Mouse (Mus musculus): ENCODE measurements at regions not wholly inside any gene's neighbourhood (a gene's known extent, or its start where the extent isn't known, plus 50 kb on each side); places are given as distances from the start of the nearest gene placed in this dataset.

- Histone ChIP-seq H3K9me3 (ENCODE audit: control insufficient read depth, low read length) (no peaks in the 10 kb centered on the region), H3K4me2 (replicated peaks; ENCODE audit: low read depth) (no peak overlapping the region), H3K4me1 (replicated peaks; ENCODE audit: control insufficient read depth, insufficient read depth) (no peaks in the 10 kb centered on the region), H3K27ac (replicated peaks) (no peak overlapping the region), H3K9ac (ENCODE audit: low read length) (no peak overlapping the region), H3K27me3 (ENCODE audit: control insufficient read depth, insufficient read depth, low read length) (no peaks in the 10 kb centered on the region), H3K4me3 (ENCODE audit: low read depth, low read length) (no peak overlapping the region), H3K36me3 (ENCODE audit: control insufficient read depth, insufficient read depth, low read length) (no peaks in the 10 kb centered on the region)
- no peak for DNase-seq (ENCODE audit: low spot score)
- no peak for ATAC-seq (ENCODE audit: low FRiP score, low TSS enrichment)
- TF ChIP-seq CTCF (IDR thresholded peaks at IDR 0.05; ENCODE audit: low read depth) (peak; percentile 66), EP300 (optimal IDR thresholded peaks at IDR 0.05) (no peak)
Observed at GRCm38 (mm10) chr4:56619803-56620202, 120.1 kb upstream of the Gm26657 start.

- 81% methylated on average over 3 of the region's 3 CpGs for WGBS
- no peaks in the 10 kb centered on the region for H3K9me3 ChIP-seq (ENCODE audit: control insufficient read depth, low read length)
- no peaks in the 10 kb centered on the region for H3K4me1 ChIP-seq (replicated peaks; ENCODE audit: control insufficient read depth, insufficient read depth)
- no peak for ATAC-seq (ENCODE audit: low FRiP score, low TSS enrichment)
- TF ChIP-seq CTCF (IDR thresholded peaks at IDR 0.05; ENCODE audit: low read depth) = no peak
- TF ChIP-seq EP300 (optimal IDR thresholded peaks at IDR 0.05) = no peak
- no peaks in the 10 kb centered on the region for H3K36me3 ChIP-seq (ENCODE audit: control insufficient read depth, insufficient read depth, low read length)
- no peak overlapping the region for H3K27ac ChIP-seq (replicated peaks)
- no peaks in the 10 kb centered on the region for H3K27me3 ChIP-seq (ENCODE audit: control insufficient read depth, insufficient read depth, low read length)
- H3K4me2 ChIP-seq (replicated peaks; ENCODE audit: low read depth) = no peak overlapping the region
- DNase-seq (ENCODE audit: low spot score) = no peak
- H3K4me3 ChIP-seq (ENCODE audit: low read depth, low read length) = no peak overlapping the region
- no peak overlapping the region for H3K9ac ChIP-seq (ENCODE audit: low read length)
Observed at GRCm38 (mm10) chr4:56619054-56619453, 120.8 kb upstream of the Gm26657 start.

- Histone ChIP-seq H3K9ac (ENCODE audit: low read length) (no peak overlapping the region), H3K27ac (replicated peaks) (no peak overlapping the region), H3K36me3 (ENCODE audit: control insufficient read depth, insufficient read depth, low read length) (no peaks in the 10 kb centered on the region), H3K4me1 (replicated peaks; ENCODE audit: control insufficient read depth, insufficient read depth) (no peaks in the 10 kb centered on the region), H3K4me2 (replicated peaks; ENCODE audit: low read depth) (no peak overlapping the region), H3K9me3 (ENCODE audit: control insufficient read depth, low read length) (no peaks in the 10 kb centered on the region), H3K27me3 (ENCODE audit: control insufficient read depth, insufficient read depth, low read length) (no peaks in the 10 kb centered on the region), H3K4me3 (ENCODE audit: low read depth, low read length) (no peak overlapping the region)
- 83% methylated on average over 5 of the region's 5 CpGs for WGBS
- TF ChIP-seq EP300 (optimal IDR thresholded peaks at IDR 0.05) (no peak), CTCF (IDR thresholded peaks at IDR 0.05; ENCODE audit: low read depth) (no peak)
- DNase-seq (ENCODE audit: low spot score) (no peak), ATAC-seq (ENCODE audit: low FRiP score, low TSS enrichment) (no peak)
Observed at GRCm38 (mm10) chr4:56618433-56618832, 121.4 kb upstream of the Gm26657 start.

GRCm38 (mm10) chr4:56617661-56618360, 122.1 kb upstream of the Gm26657 start:
- 60% methylated on average over 10 of the region's 10 CpGs for WGBS
- H3K27me3 ChIP-seq (ENCODE audit: control insufficient read depth, insufficient read depth, low read length) = no peaks in the 10 kb centered on the region
- H3K4me1 ChIP-seq (replicated peaks; ENCODE audit: control insufficient read depth, insufficient read depth) = no peaks in the 10 kb centered on the region
- H3K27ac ChIP-seq (replicated peaks) = no peak overlapping the region
- no peak for DNase-seq (ENCODE audit: low spot score)
- H3K9ac ChIP-seq (ENCODE audit: low read length) = no peak overlapping the region
- no peaks in the 10 kb centered on the region for H3K9me3 ChIP-seq (ENCODE audit: control insufficient read depth, low read length)
- H3K4me3 ChIP-seq (ENCODE audit: low read depth, low read length) = no peak overlapping the region
- H3K36me3 ChIP-seq (ENCODE audit: control insufficient read depth, insufficient read depth, low read length) = no peaks in the 10 kb centered on the region
- no peak for ATAC-seq (ENCODE audit: low FRiP score, low TSS enrichment)
- TF ChIP-seq EP300 (optimal IDR thresholded peaks at IDR 0.05) = no peak
- no peak for TF ChIP-seq CTCF (IDR thresholded peaks at IDR 0.05; ENCODE audit: low read depth)
- no peak overlapping the region for H3K4me2 ChIP-seq (replicated peaks; ENCODE audit: low read depth)

- TF ChIP-seq CTCF (IDR thresholded peaks at IDR 0.05; ENCODE audit: low read depth) (no peak), EP300 (optimal IDR thresholded peaks at IDR 0.05) (no peak)
- no peak for DNase-seq (ENCODE audit: low spot score)
- 46% methylated on average over 4 of the region's 4 CpGs for WGBS
- no peak overlapping the region for H3K4me2 ChIP-seq (replicated peaks; ENCODE audit: low read depth)
- H3K27me3 ChIP-seq (ENCODE audit: control insufficient read depth, insufficient read depth, low read length) = no peaks in the 10 kb centered on the region
- no peak overlapping the region for H3K4me3 ChIP-seq (ENCODE audit: low read depth, low read length)
- no peaks in the 10 kb centered on the region for H3K9me3 ChIP-seq (ENCODE audit: control insufficient read depth, low read length)
- H3K36me3 ChIP-seq (ENCODE audit: control insufficient read depth, insufficient read depth, low read length) = no peaks in the 10 kb centered on the region
- no peak overlapping the region for H3K9ac ChIP-seq (ENCODE audit: low read length)
- no peak overlapping the region for H3K27ac ChIP-seq (replicated peaks)
- H3K4me1 ChIP-seq (replicated peaks; ENCODE audit: control insufficient read depth, insufficient read depth) = no peaks in the 10 kb centered on the region
- no peak for ATAC-seq (ENCODE audit: low FRiP score, low TSS enrichment)
Observed at GRCm38 (mm10) chr4:56612325-56612724, 127.5 kb upstream of the Gm26657 start.

GRCm38 (mm10) chr4:56611751-56612150, 128.1 kb upstream of the Gm26657 start:
- Histone ChIP-seq H3K9me3 (ENCODE audit: control insufficient read depth, low read length) (no peaks in the 10 kb centered on the region), H3K27me3 (ENCODE audit: control insufficient read depth, insufficient read depth, low read length) (no peaks in the 10 kb centered on the region), H3K4me1 (replicated peaks; ENCODE audit: control insufficient read depth, insufficient read depth) (no peaks in the 10 kb centered on the region), H3K36me3 (ENCODE audit: control insufficient read depth, insufficient read depth, low read length) (no peaks in the 10 kb centered on the region), H3K9ac (ENCODE audit: low read length) (no peak overlapping the region; the same call in 1 of the 2 replicates), H3K4me2 (replicated peaks; ENCODE audit: low read depth) (no peak overlapping the region), H3K4me3 (ENCODE audit: low read depth, low read length) (no peak overlapping the region), H3K27ac (replicated peaks) (peak overlapping the region; percentile 40; the same call in 1 of the 2 replicates)
- 29% methylated on average over 4 of the region's 4 CpGs for WGBS
- ATAC-seq (ENCODE audit: low FRiP score, low TSS enrichment) = no peak
- no peak for DNase-seq (ENCODE audit: low spot score)
- TF ChIP-seq EP300 (optimal IDR thresholded peaks at IDR 0.05) (no peak), CTCF (IDR thresholded peaks at IDR 0.05; ENCODE audit: low read depth) (no peak)

Data from stomach, postnatal 0 days (tissue).